Mouse (Mus musculus) heart, adult 2 months (tissue): ENCODE results near the gene Dot1l. TPM values are rescaled to one million over a fixed set of nuclear protein-coding genes. Genes with fewer than 3 reads are reported as not detected.

ENCODE experiments used
- DNase-seq, 2 experiments: peaks; one replicate each; pipeline ENCODE4 v3.0.0; 2021
- H3K27ac ChIP-seq: fragments of 200-600 bp; 2 replicates; pipeline ENCODE4 v1.8.1; 2022
- H3K27me3 ChIP-seq: fragments of 200-500 bp; 2 replicates; pipeline ENCODE4 v1.6.1; 2012; ENCODE audit warnings: mild to moderate bottlenecking, low read length, inconsistent platforms, mixed read lengths; ENCODE audit not compliant: control insufficient read depth, insufficient read depth
- H3K36me3 ChIP-seq: fragments of 200-500 bp; 2 replicates; pipeline ENCODE4 v1.6.1; 2012; ENCODE audit warnings: low read length, inconsistent platforms; ENCODE audit not compliant: control insufficient read depth, insufficient read depth
- H3K4me1 ChIP-seq: fragments of 200-500 bp; 2 replicates; pipeline ENCODE4 v1.6.1; 2011; ENCODE audit warnings: low read length; ENCODE audit not compliant: control insufficient read depth, insufficient read depth
- H3K4me3 ChIP-seq: fragments of 200-600 bp; 2 replicates; pipeline ENCODE4 v1.8.1; 2022
- H3K79me2 ChIP-seq: fragments of 200-500 bp; replicated peaks from 2 replicates; pipeline ENCODE4 v1.6.1; 2012; ENCODE audit warnings: mild to moderate bottlenecking, inconsistent platforms, low read length, moderate library complexity, mixed read lengths; ENCODE audit not compliant: control insufficient read depth, insufficient read depth
- H3K9ac ChIP-seq: fragments of 200-500 bp; 2 replicates; pipeline ENCODE4 v1.6.1; 2012; ENCODE audit warnings: low read depth, mild to moderate bottlenecking, control low read depth, inconsistent platforms, low read length, mixed read lengths
- CTCF ChIP-seq: fragments of 200-600 bp; IDR thresholded peaks from 2 replicates; pipeline ENCODE4 v1.8.1; 2022; ENCODE audit warnings: antibody characterized with exemption, mild to moderate bottlenecking, moderate library complexity
- EP300 ChIP-seq: fragments of 200-500 bp; IDR thresholded peaks from 2 replicates; pipeline ENCODE4 v1.6.1; 2011; ENCODE audit warnings: low read depth, low read length, control low read depth; ENCODE audit not compliant: insufficient read depth
- POLR2A ChIP-seq: fragments of 200-500 bp; IDR thresholded peaks from 2 replicates; pipeline ENCODE4 v1.6.1; 2011; ENCODE audit warnings: mild to moderate bottlenecking, low read depth, low read length, control low read depth; ENCODE audit not compliant: insufficient read depth
- WGBS: fragments of 180-500 bp; shearing (Covaris S2); methylation state at CpG from one replicate; pipeline ENCODE4 v1.1.7; 2018; 5-methylcytosine and 5-hydroxymethylcytosine counted together
- intact Hi-C: fragments of 180-260 bp; cut with DNase I; formaldehyde crosslinking; loops from one replicate; pipeline ENCODE4 v1.15.1; 2025
- polyA plus RNA-seq: library from polyadenylated mRNA; depleted of rRNA; stranded (reverse); fragments of >200 nt; gene quantifications from 2 replicates; pipeline ENCODE4 v1.2.3, GENCODE M21; 2012
- total RNA-seq, 2 experiments: library from RNA; stranded (reverse); gene quantifications; 2 replicates each; pipeline ENCODE4 v1.2.3; 2021

The Dot1l gene
- total and polyA plus RNA-seq, 3 experiments = 18.8 to 39.6 (median 19.6) TPM

GRCm38 (mm10) chr10:80791476-80792174 is 36.6 kb downstream of the Dot1l start:
- H3K27ac ChIP-seq = peak overlapping the region; percentile 18; the same call in 1 of the 2 replicates
- DNase-seq = peak in 1 of 2 experiments; percentile 45
- H3K9ac ChIP-seq = peak overlapping the region; percentile 15; the same call in 1 of the 2 replicates
- H3K79me2 ChIP-seq = no peaks in the 10 kb centered on the region
- H3K36me3 ChIP-seq = no peaks in the 10 kb centered on the region
- H3K4me3 ChIP-seq = no peak overlapping the region
- 0 out of 2 replicates have a peak, but pooled peaks have one; percentile 13 for TF ChIP-seq CTCF
- TF ChIP-seq POLR2A = no peak
- intact Hi-C loops = no loop called here
- WGBS = 56% methylated on average over 33 of the region's 33 CpGs
- H3K4me1 ChIP-seq = peaks cover 3% of the 10 kb centered on the region
- H3K27me3 ChIP-seq = no peaks in the 10 kb centered on the region

DNA sequence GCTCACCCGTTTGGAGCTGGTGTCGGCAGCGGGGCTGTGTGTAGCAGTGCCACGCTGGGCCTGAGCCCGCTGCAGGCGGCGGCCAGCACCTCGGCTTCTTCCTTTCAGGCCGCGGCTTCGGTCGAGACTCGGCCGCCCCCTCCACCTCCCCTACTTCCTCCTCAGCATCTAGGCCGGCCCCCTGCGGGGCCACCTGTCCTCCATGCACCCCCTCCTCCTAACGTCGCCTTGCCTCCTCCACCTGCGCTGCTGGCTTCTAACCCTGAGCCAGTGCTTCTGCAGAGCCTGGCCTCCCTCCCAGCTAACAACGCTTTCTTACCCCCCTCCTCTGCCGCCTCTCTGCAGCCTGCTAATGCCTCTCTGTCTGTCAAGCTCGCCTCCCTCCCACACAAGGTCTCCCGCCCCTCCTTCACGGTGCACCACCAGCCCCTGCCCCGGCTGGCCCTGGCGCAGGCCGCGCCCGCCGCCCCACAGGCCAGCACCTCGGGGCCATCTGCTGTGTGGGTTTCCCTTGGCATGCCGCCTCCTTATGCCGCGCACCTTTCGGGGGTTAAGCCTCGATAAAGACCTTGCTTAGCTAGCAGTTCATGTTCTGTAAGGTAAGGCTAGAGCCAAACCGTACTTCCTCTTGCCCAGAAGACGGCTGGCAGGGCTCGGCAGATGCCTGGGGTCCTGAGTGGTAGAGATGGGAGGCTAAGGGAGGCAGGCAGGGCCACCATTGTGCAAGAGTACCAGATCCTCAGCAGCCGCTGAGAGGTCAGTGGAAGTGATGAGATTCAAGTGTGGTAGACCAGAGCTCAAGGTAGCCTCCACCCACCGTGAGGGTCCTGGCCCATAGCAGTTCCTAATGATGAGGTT is 37.4 kb downstream of the Dot1l start:
- Histone ChIP-seq H3K4me3 (no peak overlapping the region), H3K27me3 (no peaks in the 10 kb centered on the region), H3K9ac (no peak overlapping the region), H3K79me2 (no peaks in the 10 kb centered on the region), H3K36me3 (no peaks in the 10 kb centered on the region), H3K4me1 (peaks cover 7% of the 10 kb centered on the region), H3K27ac (no peak overlapping the region; the same call in 1 of the 2 replicates)
- intact Hi-C loops = no loop called here
- 70% methylated on average over 41 of the region's 41 CpGs for WGBS
- TF ChIP-seq CTCF (no peak), EP300 (no peak), POLR2A (no peak)
- DNase-seq = no peak

DNA sequence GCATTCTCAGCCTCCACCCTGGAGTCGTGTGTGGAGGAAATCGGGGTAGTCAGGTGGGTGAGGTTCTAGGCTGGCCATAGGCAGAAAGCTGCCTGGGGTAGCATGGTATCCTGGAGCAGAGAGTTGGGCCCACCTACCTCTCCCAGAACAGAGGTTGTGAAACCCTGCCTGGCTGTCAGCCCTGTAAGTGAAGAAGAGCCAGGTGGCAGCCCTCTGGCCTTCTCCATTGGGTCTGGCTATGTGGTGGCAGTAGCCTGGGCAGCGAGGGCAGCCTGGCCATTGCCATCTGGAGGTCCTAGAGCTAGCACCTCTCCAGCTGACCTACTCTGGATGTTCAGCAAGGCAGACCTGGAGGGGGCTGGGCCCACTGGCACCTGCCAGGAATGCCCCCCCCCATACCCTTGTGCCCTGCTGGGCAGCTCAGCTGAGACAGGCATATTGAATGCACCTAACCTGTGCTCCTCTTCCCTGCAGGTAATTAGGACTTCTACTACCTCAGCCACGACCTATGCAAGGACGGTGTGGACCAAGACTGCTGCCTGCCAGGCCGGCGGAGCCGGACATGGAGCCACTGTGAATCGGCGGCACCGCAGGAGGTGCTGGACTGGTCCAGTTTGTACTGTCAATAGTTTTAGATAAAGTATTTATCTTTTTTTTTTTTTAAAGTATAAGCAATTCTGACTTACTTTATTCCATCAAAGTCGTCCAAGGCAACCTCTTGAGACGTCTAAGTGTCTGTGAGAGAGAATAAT is 38.2 kb downstream of the Dot1l start:
- H3K4me3 ChIP-seq = no peak overlapping the region
- H3K27me3 ChIP-seq = no peaks in the 10 kb centered on the region
- intact Hi-C loops = no loop called here
- H3K4me1 ChIP-seq = peaks cover 7% of the 10 kb centered on the region
- no peak overlapping the region for H3K9ac ChIP-seq
- no peaks in the 10 kb centered on the region for H3K36me3 ChIP-seq
- H3K79me2 ChIP-seq = no peaks in the 10 kb centered on the region
- DNase-seq = no peak
- TF ChIP-seq CTCF (no peak), EP300 (no peak), POLR2A (no peak)
- WGBS = 92% methylated on average over 13 of the region's 13 CpGs
- no peak overlapping the region for H3K27ac ChIP-seq

DNA sequence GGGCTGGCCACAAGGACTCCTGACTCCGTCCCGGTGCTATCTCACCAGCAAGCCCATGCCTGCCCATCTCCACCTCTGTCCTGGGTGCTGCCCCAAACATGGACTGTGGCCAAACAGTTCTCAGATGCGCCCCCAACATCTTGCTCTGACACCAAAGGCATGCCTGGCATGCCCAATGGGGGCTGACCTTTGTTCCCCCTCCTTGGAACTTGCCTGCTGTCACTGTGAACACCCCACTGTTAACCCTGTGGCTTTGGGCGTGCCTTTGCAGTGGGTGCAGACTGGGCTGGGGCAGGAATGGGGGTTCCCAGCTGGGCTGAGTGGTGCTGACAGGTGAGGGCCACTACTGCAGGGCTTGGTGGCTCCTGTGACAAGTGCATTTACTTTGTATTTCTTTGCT is 38.8 kb downstream of the Dot1l start:
- Histone ChIP-seq H3K36me3 (no peaks in the 10 kb centered on the region), H3K4me3 (no peak overlapping the region), H3K79me2 (no peaks in the 10 kb centered on the region), H3K9ac (no peak overlapping the region), H3K27me3 (no peaks in the 10 kb centered on the region), H3K27ac (no peak overlapping the region), H3K4me1 (peaks cover 7% of the 10 kb centered on the region)
- DNase-seq = no peak
- TF ChIP-seq POLR2A (no peak), EP300 (no peak), CTCF (no peak)
- WGBS = 75% methylated on average over 4 of the region's 4 CpGs
- intact Hi-C loops = no loop called here

DNA sequence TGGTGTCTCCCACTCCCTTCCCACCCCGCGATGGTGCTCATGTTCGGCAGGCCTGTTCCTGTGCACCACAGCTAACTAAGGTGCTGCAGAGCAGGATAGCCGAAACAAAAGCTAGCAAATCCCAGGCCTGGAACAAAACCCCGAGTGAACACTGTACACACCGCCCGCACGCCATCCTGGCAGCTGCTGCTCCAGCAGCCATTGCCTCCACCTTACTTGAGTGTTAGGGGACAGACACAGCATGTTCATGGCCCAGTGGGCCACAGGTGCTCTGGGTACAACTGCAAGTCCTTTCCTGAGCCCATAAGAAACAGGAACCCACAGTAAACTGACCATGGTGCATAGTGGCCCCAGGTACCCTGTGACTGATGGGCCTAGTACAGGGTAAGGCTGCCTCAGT is 39.7 kb downstream of the Dot1l start:
- Histone ChIP-seq H3K9ac (no peak overlapping the region), H3K79me2 (peaks cover 5% of the 10 kb centered on the region), H3K4me3 (no peak overlapping the region), H3K27me3 (no peaks in the 10 kb centered on the region), H3K36me3 (no peaks in the 10 kb centered on the region), H3K4me1 (peaks cover 9% of the 10 kb centered on the region), H3K27ac (no peak overlapping the region)
- WGBS = 85% methylated on average over 8 of the region's 8 CpGs
- DNase-seq = no peak
- intact Hi-C loops = no loop called here
- 0 out of 2 replicates have a peak, but pooled peaks have one; percentile 13 for TF ChIP-seq POLR2A
- no peak for TF ChIP-seq CTCF
